Mouse (Mus musculus): ENCODE measurements around the gene Camk1d. TPM values are rescaled to one million over a fixed set of nuclear protein-coding genes. Genes with fewer than 3 reads are reported as not detected.
"Not testable (repeated sequence)": the region's sequence is repeated elsewhere in the genome, so short reads cannot be mapped to it uniquely, and the experiment has no call there.

Gene Camk1d
- polyA plus RNA-seq, 1 experiment from 2014 or later = 2.4 TPM

GRCm38 (mm10) chr2:5396415-5396814 lies 317.9 kb downstream of the Camk1d start:
- WGBS = 55% methylated on average over 1 of the region's 1 CpGs
- Histone ChIP-seq H3K9me3 (ENCODE audit: control insufficient read depth, low read length) (no peaks in the 10 kb centered on the region), H3K4me3 (ENCODE audit: low read length) (no peak overlapping the region), H3K36me3 (ENCODE audit: control insufficient read depth, insufficient read depth, low read length) (no peaks in the 10 kb centered on the region), H3K27me3 (ENCODE audit: control insufficient read depth, insufficient read depth, low read length) (no peaks in the 10 kb centered on the region), H3K4me2 (replicated peaks; ENCODE audit: low read depth, low read length) (no peak overlapping the region), H3K4me1 (ENCODE audit: control insufficient read depth, insufficient read depth, low read length) (no peaks in the 10 kb centered on the region), H3K9ac (ENCODE audit: low read depth, low read length) (no peak overlapping the region), H3K27ac (ENCODE audit: low read depth, low read length) (no peak overlapping the region)
- no peak for ATAC-seq (ENCODE audit: low FRiP score, low TSS enrichment)

- Histone ChIP-seq H3K9me3 (ENCODE audit: control insufficient read depth, low read length) (no peaks in the 10 kb centered on the region), H3K4me3 (ENCODE audit: low read length) (no peak overlapping the region), H3K4me1 (ENCODE audit: control insufficient read depth, insufficient read depth, low read length) (no peaks in the 10 kb centered on the region), H3K27ac (ENCODE audit: low read depth, low read length) (no peak overlapping the region), H3K9ac (ENCODE audit: low read depth, low read length) (no peak overlapping the region), H3K27me3 (ENCODE audit: control insufficient read depth, insufficient read depth, low read length) (no peaks in the 10 kb centered on the region), H3K36me3 (ENCODE audit: control insufficient read depth, insufficient read depth, low read length) (no peaks in the 10 kb centered on the region), H3K4me2 (replicated peaks; ENCODE audit: low read depth, low read length) (no peak overlapping the region)
- no peak for ATAC-seq (ENCODE audit: low FRiP score, low TSS enrichment)
- 76% methylated on average over 2 of the region's 2 CpGs for WGBS
Observed at GRCm38 (mm10) chr2:5395873-5396272, 318.4 kb downstream of the Camk1d start.

GRCm38 (mm10) chr2:5392921-5393320 lies 321.4 kb downstream of the Camk1d start:
- Histone ChIP-seq H3K36me3 (ENCODE audit: control insufficient read depth, insufficient read depth, low read length) (no peaks in the 10 kb centered on the region), H3K4me3 (ENCODE audit: low read length) (no peak overlapping the region), H3K27me3 (ENCODE audit: control insufficient read depth, insufficient read depth, low read length) (no peaks in the 10 kb centered on the region), H3K27ac (ENCODE audit: low read depth, low read length) (no peak overlapping the region), H3K9ac (ENCODE audit: low read depth, low read length) (no peak overlapping the region), H3K4me2 (replicated peaks; ENCODE audit: low read depth, low read length) (no peak overlapping the region), H3K9me3 (ENCODE audit: control insufficient read depth, low read length) (no peaks in the 10 kb centered on the region), H3K4me1 (ENCODE audit: control insufficient read depth, insufficient read depth, low read length) (no peaks in the 10 kb centered on the region)
- ATAC-seq (ENCODE audit: low FRiP score, low TSS enrichment) = no peak

- Histone ChIP-seq H3K4me2 (replicated peaks; ENCODE audit: low read depth, low read length) (no peak overlapping the region), H3K9ac (ENCODE audit: low read depth, low read length) (no peak overlapping the region), H3K27me3 (ENCODE audit: control insufficient read depth, insufficient read depth, low read length) (no peaks in the 10 kb centered on the region), H3K9me3 (ENCODE audit: control insufficient read depth, low read length) (no peaks in the 10 kb centered on the region), H3K4me1 (ENCODE audit: control insufficient read depth, insufficient read depth, low read length) (no peaks in the 10 kb centered on the region), H3K27ac (ENCODE audit: low read depth, low read length) (no peak overlapping the region), H3K4me3 (ENCODE audit: low read length) (no peak overlapping the region), H3K36me3 (ENCODE audit: control insufficient read depth, insufficient read depth, low read length) (no peaks in the 10 kb centered on the region)
- 93% methylated on average over 4 of the region's 4 CpGs for WGBS
- ATAC-seq (ENCODE audit: low FRiP score, low TSS enrichment) = no peak
Observed at GRCm38 (mm10) chr2:5392470-5392869, 321.8 kb downstream of the Camk1d start.

- no peak for ATAC-seq (ENCODE audit: low FRiP score, low TSS enrichment)
- Histone ChIP-seq H3K4me1 (ENCODE audit: control insufficient read depth, insufficient read depth, low read length) (peaks cover 9% of the 10 kb centered on the region; the same call in 1 of the 2 replicates), H3K9ac (ENCODE audit: low read depth, low read length) (no peak overlapping the region), H3K27me3 (ENCODE audit: control insufficient read depth, insufficient read depth, low read length) (no peaks in the 10 kb centered on the region), H3K4me3 (ENCODE audit: low read length) (no peak overlapping the region), H3K4me2 (replicated peaks; ENCODE audit: low read depth, low read length) (no peak overlapping the region), H3K9me3 (ENCODE audit: control insufficient read depth, low read length) (no peaks in the 10 kb centered on the region), H3K36me3 (ENCODE audit: control insufficient read depth, insufficient read depth, low read length) (no peaks in the 10 kb centered on the region), H3K27ac (ENCODE audit: low read depth, low read length) (no peak overlapping the region)
- WGBS = 83% methylated on average over 7 of the region's 7 CpGs
Observed at GRCm38 (mm10) chr2:5388381-5388780, 325.9 kb downstream of the Camk1d start.

GRCm38 (mm10) chr2:5381712-5382710 lies 332.3 kb downstream of the Camk1d start:
- Histone ChIP-seq H3K4me1 (ENCODE audit: control insufficient read depth, insufficient read depth, low read length) (peaks cover 15% of the 10 kb centered on the region; the same call in 1 of the 2 replicates), H3K4me2 (replicated peaks; ENCODE audit: low read depth, low read length) (no peak overlapping the region), H3K9ac (ENCODE audit: low read depth, low read length) (no peak overlapping the region), H3K27me3 (ENCODE audit: control insufficient read depth, insufficient read depth, low read length) (no peaks in the 10 kb centered on the region), H3K36me3 (ENCODE audit: control insufficient read depth, insufficient read depth, low read length) (no peaks in the 10 kb centered on the region), H3K27ac (ENCODE audit: low read depth, low read length) (no peak overlapping the region), H3K4me3 (ENCODE audit: low read length) (no peak overlapping the region), H3K9me3 (ENCODE audit: control insufficient read depth, low read length) (no peaks in the 10 kb centered on the region)
- no peak; the same call in 1 of the 2 replicates for ATAC-seq (ENCODE audit: low FRiP score, low TSS enrichment)
- 37% methylated on average over 12 of the region's 12 CpGs for WGBS

GRCm38 (mm10) chr2:5380973-5381372 lies 333.3 kb downstream of the Camk1d start:
- H3K9ac ChIP-seq (ENCODE audit: low read depth, low read length) = no peak overlapping the region
- no peak overlapping the region for H3K27ac ChIP-seq (ENCODE audit: low read depth, low read length)
- no peaks in the 10 kb centered on the region for H3K36me3 ChIP-seq (ENCODE audit: control insufficient read depth, insufficient read depth, low read length)
- ATAC-seq (ENCODE audit: low FRiP score, low TSS enrichment) = no peak
- no peaks in the 10 kb centered on the region for H3K9me3 ChIP-seq (ENCODE audit: control insufficient read depth, low read length)
- 0 out of 2 replicates have a peak, but pooled peaks cover 7% of the 10 kb centered on the region for H3K4me1 ChIP-seq (ENCODE audit: control insufficient read depth, insufficient read depth, low read length)
- 83% methylated on average over 7 of the region's 7 CpGs for WGBS
- H3K4me2 ChIP-seq (replicated peaks; ENCODE audit: low read depth, low read length) = no peak overlapping the region
- H3K4me3 ChIP-seq (ENCODE audit: low read length) = no peak overlapping the region
- no peaks in the 10 kb centered on the region for H3K27me3 ChIP-seq (ENCODE audit: control insufficient read depth, insufficient read depth, low read length)

- not testable (repeated sequence) for H3K9ac ChIP-seq (ENCODE audit: low read depth, low read length); ATAC-seq (ENCODE audit: low FRiP score, low TSS enrichment); H3K4me1 ChIP-seq (ENCODE audit: control insufficient read depth, insufficient read depth, low read length); H3K9me3 ChIP-seq (ENCODE audit: control insufficient read depth, low read length); H3K4me2 ChIP-seq (replicated peaks; ENCODE audit: low read depth, low read length); H3K4me3 ChIP-seq (ENCODE audit: low read length); H3K27ac ChIP-seq (ENCODE audit: low read depth, low read length); H3K27me3 ChIP-seq (ENCODE audit: control insufficient read depth, insufficient read depth, low read length); H3K36me3 ChIP-seq (ENCODE audit: control insufficient read depth, insufficient read depth, low read length)
- 42% methylated on average over 18 of the region's 18 CpGs for WGBS
Observed at GRCm38 (mm10) chr2:5378922-5379321, 335.4 kb downstream of the Camk1d start.

GRCm38 (mm10) chr2:5378066-5378672 lies 336.1 kb downstream of the Camk1d start:
- no peaks in the 10 kb centered on the region for H3K9me3 ChIP-seq (ENCODE audit: control insufficient read depth, low read length)
- H3K9ac ChIP-seq (ENCODE audit: low read depth, low read length) = no peak overlapping the region
- WGBS = 51% methylated on average over 6 of the region's 6 CpGs
- H3K4me1 ChIP-seq (ENCODE audit: control insufficient read depth, insufficient read depth, low read length) = 0 out of 2 replicates have a peak, but pooled peaks cover 7% of the 10 kb centered on the region
- no peaks in the 10 kb centered on the region for H3K27me3 ChIP-seq (ENCODE audit: control insufficient read depth, insufficient read depth, low read length)
- H3K4me2 ChIP-seq (replicated peaks; ENCODE audit: low read depth, low read length) = no peak overlapping the region
- H3K36me3 ChIP-seq (ENCODE audit: control insufficient read depth, insufficient read depth, low read length) = no peaks in the 10 kb centered on the region
- H3K27ac ChIP-seq (ENCODE audit: low read depth, low read length) = no peak overlapping the region
- ATAC-seq (ENCODE audit: low FRiP score, low TSS enrichment) = no peak
- H3K4me3 ChIP-seq (ENCODE audit: low read length) = no peak overlapping the region

Data from kidney, embryonic 14.5 days (tissue).